Mouse (Mus musculus) bone marrow macrophage, adult 2 months (primary cell): ENCODE measurements around the gene Gmnc.

ENCODE experiments used
- CTCF ChIP-seq: IDR thresholded peaks from 2 replicates; pipeline ENCODE4 v1.5.1; 2012; ENCODE audit warnings: low read depth, mild to moderate bottlenecking, low read length, moderate library complexity
- POLR2A ChIP-seq: IDR thresholded peaks from 2 replicates; pipeline ENCODE4 v1.6.1; 2012; ENCODE audit warnings: mild to moderate bottlenecking, low read depth, low read length, borderline replicate concordance

DNA sequence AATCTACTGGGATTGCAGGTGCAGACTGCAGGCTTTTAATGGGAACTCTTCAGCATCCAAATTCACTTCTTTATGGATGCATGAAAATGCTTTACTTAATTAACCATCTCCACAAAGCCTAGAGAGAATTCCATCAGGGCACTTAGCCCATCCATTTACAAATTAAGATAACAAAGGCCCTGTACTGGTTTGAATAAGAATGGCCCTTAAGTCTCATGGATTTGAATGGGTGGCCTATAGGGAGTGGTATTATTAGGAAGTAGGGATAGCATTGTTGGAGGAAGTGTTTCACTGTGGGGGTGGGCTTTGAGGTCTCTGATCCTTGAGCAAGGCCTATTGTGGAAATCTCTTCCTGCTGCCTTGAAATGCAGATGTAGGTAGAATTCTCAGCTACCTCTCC lies 29.5 kb downstream of the Gmnc start:
- TF ChIP-seq CTCF = no peak
- no peak for TF ChIP-seq POLR2A
